Mouse (Mus musculus) bone marrow macrophage, adult 2 months (primary cell): ENCODE results near the gene Vwa8.

Experiments
- CTCF ChIP-seq: IDR thresholded peaks from 2 replicates; pipeline ENCODE4 v1.5.1; 2012; ENCODE audit warnings: low read depth, mild to moderate bottlenecking, low read length, moderate library complexity
- POLR2A ChIP-seq: IDR thresholded peaks from 2 replicates; pipeline ENCODE4 v1.6.1; 2012; ENCODE audit warnings: mild to moderate bottlenecking, low read depth, low read length, borderline replicate concordance

DNA sequence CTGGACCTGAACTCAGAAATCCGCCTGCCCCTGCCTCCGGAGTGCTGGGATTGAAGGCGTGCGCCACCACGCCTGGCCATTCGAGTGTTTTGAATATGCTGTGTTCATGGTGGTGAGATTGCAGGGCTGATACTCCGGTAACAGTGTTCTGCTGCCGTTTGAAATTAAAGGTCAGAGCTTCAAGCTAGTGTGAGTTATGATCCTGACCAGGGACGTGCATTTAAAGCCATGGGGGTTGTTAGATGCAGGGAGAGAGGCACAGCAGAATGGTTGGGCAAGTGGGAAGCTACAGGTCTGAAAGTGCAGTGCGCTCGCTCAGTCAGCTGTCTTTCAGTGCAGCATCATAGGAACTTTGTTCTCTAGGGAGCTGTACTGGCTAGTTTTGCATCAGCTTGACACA is 271.8 kb downstream of the Vwa8 start:
- TF ChIP-seq CTCF (no peak), POLR2A (no peak)
